Mouse (Mus musculus) heart, postnatal 0 days (tissue): Measurements from ENCODE around the gene Jak1.

ENCODE experiments used
- CTCF ChIP-seq: IDR thresholded peaks from 2 replicates; pipeline ENCODE4 v1.5.1; 2016; ENCODE audit warnings: antibody characterized with exemption, control low read depth, low read depth
- EP300 ChIP-seq: IDR thresholded peaks from 2 replicates; pipeline ENCODE4 v1.6.1; 2016; ENCODE audit warnings: antibody characterized with exemption, low read depth

DNA sequence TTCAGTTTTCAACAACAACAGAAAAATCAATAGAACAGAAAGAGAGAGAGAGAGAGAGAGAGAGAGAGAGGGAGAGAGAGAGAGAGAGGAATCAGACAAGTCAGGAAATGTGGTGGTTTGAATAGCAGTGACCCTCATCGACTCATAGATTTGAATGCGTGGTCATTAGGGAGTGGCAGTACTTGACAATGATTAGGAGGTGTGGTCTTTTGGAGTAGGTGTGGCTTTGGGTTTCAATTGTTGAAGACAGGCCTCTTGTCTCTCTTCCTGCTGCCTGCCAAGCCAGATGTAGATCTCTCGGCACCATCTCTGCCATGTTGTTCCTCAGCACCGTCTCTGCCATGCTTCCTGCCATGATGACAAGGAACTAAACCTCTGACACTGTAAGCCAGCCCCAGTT is 121.2 kb downstream of the Jak1 start:
- TF ChIP-seq CTCF = no peak
- TF ChIP-seq EP300 = no peak
